Mouse (Mus musculus) CH12F3 (cell line): ENCODE data around the gene Toe1.
"Not testable (repeated sequence)": the region's sequence is repeated elsewhere in the genome, so short reads cannot be mapped to it uniquely, and the experiment has no call there.

Experiments
- in situ Hi-C: fragments of 300-500 bp; cut with MboI; formaldehyde crosslinking; loops from 2 replicates; pipeline ENCODE4 v1.14.3; 2020; ENCODE audit warnings: low sequenced_read_pairs

The Toe1 gene

DNA sequence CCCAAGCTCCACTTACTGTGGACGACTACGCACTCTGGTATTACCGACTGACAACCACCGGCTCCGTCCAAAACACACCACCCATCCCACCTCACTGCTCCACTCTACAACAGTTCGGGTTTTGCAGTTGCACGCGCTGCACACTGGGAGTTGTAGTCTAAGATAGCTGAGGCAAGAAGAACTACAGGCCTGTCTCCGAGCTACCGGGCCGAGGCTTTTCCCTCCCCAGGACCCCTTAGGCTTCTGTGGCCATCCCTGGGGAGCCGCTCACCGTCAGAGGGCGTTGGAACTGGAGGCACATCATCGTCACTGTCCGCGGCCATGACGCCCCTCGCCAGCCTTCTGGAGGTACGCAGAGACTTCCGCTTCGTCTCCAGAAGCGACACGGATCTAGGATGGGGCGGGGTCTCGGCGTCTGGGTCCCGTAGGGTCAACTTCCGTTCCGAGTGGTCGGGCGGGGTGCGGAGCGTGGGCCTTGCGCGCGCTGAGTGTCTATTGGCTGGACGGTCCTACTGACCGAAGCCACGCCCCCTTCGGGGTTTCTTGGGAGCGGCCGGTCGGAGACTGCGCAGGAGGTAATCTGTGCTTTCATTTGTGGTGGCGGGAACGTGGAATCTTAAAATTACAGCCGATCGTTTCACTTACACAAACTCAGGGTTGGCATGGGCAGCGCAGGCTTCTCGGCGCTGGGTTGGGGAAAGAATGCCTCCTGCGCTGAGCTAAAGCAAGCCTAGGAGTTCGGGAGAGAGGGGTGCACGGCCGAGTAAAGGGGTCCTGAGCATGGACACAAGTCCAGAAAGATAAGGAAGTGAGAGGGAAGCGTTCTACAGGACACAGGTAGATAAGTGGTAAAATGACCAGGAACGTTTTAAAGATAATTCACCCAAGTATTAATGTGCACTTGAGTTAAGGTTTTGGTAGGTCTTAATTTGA, at the start of gene Toe1, which contains the start of gene Mutyh:
Gene Toe1 (minus strand): TSS at position 444 of the 933 bp plus-strand sequence.
Gene Mutyh (plus strand): TSS at position 527 of the 933 bp plus-strand sequence.
- in situ Hi-C loops: no loop called here

DNA sequence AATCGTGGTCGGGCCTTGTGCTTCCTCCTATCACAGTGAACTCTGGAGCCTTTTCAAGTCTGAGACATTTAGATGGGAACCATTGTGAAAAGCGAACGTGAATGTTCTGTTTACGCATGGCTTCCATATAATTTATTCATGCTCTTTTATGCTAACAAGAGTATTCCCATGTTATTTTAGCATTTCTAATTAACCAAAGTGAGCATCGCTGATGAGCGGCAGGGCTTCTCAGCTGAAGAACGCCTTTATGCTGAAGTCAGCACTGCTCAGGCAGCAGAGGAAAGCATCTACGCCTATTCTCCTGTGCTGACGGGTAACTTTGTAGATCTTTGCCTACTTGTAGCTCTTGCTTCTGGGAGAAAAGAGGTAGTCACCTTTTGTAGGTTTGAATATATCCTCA, 49.8 kb upstream of the Toe1 start:
- in situ Hi-C loops: no loop called here

DNA sequence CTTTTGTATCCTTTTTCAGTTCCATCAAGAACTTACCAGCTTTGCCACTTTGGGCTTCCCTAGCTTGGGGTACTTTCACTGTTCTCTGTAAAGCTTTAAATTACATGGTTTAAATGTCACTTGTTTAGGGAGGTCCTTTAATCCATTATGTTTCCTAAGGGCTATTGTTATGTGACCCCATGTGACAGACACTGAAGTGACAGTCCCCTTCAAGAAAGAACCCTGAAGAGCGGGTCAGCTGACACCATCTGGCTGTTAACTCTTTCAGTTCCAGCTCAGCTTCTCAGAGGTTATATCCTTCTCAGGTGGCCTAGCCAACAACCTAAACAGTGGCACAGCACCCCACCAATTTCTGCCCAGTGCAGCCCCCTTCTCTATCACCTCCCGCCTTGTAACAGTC, 46.8 kb upstream of the Toe1 start:
- in situ Hi-C loops: no loop called here

DNA sequence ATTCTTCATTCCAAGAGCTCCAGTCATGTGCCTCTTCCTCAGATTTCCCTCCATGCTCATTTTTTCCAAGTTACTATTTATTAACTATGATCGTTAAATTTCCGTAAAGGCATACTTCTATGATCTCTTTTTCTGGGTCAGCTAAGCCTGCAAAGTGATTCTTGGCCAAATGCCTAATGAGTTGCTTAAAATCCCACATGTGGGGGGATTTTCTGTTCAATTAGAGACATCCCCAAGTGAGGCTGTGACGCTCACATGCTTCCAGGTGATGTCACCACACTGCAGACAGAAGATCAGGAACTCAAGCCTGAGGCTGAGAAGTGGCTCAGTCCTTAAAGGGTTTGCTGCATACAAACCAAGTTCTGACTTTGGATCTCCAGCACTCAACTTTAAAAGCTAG, 42.5 kb upstream of the Toe1 start:
- in situ Hi-C loops: no loop called here

DNA sequence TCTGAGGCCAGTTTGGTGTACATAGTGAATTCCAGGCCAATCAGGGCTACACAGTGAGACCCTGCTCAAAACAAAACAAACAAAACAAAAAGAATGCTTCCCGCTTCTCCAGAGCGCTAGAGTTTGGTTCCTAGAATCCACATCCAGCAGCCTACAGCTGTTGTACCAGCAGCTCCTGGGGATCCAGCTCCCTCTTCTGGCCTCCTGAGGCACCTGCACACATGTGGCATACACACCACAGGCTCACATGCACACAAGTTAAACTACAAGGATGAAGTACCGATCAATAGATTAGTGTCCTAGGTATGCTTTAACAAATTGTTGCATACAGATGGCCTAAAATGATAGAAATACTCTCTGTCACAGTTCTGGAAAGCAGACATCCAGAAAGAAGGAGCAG, 36.9 kb upstream of the Toe1 start:
- in situ Hi-C loops: no loop called here

DNA sequence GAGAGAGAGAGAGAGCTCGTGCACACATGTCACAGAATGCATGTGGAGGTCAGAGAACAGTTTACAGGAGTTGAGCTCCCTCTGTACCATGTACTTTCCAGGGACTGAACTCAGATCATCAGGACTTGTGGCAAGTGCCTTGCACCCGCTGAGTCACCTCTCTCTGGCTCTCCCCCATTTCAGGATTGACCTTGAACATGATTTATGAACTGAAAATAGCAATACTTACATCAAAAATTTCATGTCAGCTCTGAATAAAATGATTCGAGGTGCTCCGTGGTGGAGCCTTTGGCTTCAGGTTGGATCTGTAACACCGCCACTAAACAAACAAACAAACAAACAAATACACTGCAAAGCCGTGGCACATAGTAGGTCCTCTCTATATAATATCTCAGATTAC, 33.4 kb upstream of the Toe1 start:
- in situ Hi-C loops: no loop called here

DNA sequence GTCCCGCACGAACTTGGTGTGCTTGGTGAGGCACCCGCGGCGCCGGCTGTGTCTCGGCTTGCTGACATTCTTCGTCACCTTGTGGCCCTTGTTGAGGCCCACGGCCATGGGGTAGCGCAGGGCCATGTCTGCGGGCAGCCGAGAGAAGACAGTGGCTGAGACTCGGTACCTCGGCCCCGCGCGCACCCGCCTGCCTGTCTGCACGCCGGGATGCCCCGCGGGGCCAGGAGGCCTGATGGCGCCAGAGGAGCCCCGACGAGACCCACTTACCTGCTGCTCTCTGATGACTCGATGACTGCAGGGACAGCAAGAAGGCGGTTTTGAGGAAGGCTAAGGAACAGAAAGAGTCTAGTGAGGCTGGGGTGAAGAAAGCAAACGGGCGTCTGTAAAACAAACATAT, 32.7 kb upstream of the Toe1 start:
- in situ Hi-C loops: not testable (repeated sequence)

DNA sequence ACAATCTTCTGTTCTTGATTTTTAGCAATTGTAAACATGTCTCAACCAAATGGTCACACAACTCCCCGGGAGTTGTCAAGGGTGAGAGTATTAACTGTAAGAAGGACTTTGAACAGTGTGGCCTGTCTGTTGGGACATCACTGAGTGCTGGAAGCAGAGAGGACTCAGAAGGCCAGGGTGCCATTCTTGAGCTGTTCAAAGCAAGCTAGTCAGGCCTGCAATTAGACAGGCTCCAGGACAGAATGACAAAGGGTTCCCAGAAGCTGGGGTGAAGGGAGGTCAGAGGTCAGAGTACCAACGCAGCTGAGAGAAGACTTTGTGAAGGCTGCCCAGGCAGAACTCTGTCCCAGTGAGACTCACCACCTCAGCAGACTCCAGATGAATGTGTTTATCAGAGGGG, 31.6 kb upstream of the Toe1 start:
- in situ Hi-C loops: no loop called here

DNA sequence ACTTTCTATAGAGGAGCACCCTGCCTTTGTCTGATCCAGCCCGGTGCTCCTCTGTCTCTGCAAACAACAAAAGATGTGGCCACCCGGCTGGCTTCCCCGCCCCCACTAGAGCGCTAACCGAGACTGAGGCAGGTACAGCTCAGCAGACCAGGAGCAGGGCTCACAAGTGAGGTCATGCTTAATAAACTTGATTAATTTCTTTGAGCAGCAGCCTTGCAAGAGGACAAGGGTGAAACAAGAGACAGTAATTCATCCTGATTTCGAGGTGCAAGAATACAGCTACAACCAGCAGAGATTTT, 22.6 kb upstream of the Toe1 start:
- in situ Hi-C loops: loop anchor here (5.0 kb wide), 1 partner anchor 162 kb away; the partner anchor contains the start of gene Urod

DNA sequence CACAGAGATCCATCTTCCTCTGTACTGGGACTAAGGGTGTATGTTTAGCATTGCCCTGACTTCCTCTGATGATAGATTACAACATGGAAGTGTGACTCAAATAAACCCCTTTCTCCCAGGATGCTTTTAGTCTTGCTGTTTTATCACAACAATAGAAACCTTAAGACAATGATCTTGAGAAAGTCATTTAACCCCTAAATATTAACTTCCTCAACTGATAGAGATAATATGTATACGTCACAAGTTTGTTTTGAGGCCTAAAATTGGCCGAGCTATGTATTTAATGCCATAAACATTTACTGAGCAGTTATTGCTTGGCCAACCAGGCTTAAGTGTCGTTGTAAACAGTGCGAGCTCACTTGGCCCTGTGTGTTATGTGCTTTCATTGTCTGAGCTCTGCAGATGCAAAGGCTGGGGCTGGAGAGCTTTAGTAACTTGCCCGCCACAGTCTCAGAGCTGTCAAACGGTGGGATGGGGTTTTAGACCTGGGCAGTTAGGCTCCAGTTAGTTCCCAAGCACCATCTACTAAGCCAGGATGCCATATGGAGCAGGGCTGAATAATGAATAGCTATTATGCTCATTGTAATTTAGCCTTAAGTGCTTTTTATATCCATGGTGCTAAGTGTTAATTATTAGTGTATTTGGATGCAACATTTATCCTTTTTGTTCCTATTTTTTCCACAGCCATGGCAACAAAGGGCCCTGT, 22.1 kb upstream of the Toe1 start:
- in situ Hi-C loops: loop anchor here (5.0 kb wide), 1 partner anchor 163 kb away; the partner anchor contains the start of gene Urod

DNA sequence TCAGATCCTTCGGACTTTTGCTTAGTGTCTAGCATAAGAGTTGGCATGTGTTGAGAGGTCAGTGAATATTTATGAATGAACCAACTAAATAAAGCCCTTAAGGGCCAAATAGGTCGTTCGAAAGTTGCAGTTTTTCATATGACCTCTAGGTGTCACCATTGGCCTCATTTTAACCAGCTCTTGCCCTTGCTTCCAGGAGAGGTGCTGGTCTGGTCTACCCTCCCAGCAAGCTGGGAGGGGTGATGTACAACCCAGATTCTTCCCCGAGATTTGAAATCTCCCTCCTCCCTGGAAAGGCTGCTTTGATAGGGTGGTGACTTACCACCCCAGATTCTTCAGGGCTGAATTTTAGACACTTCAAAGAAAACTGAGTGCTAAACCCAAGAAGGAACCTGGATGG, 20.4 kb upstream of the Toe1 start:
- in situ Hi-C loops: no loop called here

DNA sequence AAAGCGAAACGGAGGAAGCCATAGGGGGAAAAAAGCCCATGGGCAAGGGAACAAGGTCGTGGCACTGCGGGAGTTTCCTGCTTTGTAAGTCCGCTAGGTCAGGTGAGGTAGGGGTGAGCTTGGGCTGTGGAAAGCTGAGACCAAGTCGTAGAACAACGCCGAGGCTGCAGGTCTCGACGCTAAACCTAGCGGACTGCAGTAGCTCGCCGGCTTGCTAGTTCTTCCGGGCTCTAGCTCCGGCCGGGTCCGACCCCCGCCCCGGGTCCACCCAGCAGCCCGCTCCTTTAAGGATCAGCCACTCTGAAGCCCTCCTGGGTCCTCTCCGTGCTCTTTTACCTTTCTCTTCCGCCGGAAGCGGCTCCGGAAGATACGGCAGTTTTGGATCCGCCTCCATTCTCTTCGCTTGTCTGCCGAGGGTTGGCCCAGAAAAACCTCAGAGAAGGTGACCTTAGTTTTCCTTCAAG, 17.1 kb upstream of the Toe1 start:
- in situ Hi-C loops: no loop called here

DNA sequence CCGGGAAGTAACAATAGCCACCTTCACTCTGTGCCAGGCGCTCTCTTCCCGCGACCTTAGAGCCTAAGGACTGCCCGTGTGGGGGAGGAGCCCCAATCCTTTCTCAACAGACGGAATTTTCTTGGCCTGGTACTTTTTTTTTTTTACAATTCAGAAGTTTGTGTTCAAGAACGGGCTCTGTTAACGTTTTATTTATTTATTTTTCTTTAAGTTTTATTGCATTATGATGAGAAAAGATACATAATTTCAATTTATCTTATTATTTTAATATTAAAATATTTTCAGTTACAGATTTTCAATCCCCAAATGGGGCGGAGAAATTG, 14.2 kb upstream of the Toe1 start, which contains the start of gene Hpdl:
Gene Hpdl (minus strand): TSS at position 14 of the 323 bp plus-strand sequence.
- in situ Hi-C loops: no loop called here

DNA sequence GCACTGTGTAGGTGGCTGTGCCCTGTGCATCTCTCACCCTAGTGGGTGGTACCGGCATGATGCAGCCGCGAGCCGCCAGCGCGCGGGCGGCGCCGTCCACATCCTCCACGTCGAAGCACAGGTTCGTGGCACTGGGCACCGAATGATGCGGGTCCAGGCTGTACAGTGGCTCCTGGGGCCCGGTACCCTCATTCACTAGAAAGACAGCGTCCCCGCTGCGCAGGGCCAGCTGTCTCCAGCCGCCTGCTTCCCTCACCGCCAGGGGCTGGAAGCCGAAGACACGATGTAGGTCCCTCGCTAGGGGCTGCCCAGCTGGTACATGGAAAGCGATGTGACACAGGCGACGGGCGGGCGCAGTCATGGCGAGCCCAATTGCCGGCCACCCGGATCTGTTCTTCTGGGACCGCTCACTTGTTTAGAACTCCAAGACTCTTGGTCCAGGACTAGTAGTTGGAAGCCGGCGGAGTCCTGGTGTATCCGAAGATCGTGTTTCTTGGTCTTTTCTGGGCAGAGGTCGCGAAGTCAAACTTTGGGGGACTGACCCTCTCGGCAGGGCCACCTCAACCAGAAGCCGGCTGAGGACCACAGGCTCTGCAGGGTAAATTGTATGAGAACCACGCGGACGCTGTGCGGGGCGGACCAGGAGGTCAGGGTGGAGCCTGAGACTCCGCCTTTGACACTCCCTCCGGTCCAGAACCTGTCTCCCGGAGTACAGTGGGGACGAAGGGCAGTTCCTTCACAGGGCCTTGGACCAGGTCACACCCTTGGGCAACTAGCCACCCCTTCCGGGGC, 13.7 kb upstream of the Toe1 start:
- in situ Hi-C loops: no loop called here

DNA sequence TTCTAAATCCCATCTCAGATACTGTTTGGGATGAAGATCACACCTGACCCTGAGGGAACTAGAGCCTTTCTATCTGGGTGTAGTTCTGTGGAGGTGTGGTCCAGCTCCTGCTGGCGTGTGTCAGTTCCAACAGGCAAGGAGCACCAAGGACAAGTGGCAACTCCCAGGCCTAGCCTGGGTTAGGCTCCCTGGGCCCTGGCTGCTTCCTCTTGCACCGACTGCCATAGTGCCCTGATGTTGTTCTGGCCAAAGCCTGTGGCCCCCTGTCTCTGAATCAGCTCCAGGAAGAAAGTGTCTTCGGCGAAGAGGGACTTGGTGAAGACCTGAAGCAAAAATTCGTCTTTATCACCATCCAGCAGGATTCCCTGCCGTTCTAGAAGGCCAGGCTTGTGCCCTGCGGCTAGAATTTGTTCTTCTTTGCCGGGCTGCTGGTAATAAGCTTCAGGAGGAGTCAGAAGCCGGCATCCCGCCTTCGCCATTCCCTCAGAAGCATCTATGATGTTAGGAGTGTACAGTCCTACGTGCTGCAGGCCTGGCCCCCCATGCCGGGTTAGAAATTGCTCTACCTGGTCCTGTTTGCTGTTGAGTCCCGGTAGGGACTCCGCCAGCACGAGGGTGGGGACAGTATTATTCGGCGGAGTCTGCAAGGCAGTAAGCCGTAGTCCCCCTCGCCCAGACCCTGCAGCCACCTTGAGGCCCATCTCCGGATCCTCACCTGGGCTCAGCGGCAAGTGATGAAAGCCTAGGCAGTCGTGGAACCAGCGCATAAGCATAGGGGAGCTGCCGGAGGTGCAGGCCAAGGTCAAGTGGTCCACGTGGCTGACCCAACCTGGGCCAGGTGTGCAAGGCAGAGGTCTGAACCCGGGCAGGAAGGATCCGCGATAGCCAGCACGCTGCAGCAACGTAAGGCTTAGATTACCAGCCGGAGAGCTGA, 12.8 kb upstream of the Toe1 start:
- in situ Hi-C loops: no loop called here

DNA sequence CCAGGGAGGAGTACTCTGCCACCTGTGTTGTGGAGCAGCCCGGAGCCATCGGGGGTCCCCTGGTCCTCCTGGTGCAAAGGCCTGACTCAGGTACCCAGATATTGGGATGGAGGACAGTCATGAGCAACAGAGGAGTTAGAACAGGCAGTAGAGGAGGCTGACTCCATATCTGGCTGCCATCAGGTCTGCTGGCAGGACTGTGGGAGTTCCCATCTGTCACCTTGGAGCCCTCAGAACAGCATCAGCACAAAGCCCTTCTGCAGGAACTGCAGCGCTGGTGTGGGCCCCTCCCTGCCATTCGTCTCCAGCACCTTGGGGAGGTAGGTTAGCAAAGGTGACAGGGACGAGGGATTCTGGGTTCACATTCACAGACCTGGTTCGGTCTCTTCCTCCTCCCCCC, 10.0 kb upstream of the Toe1 start:
- in situ Hi-C loops: no loop called here

DNA sequence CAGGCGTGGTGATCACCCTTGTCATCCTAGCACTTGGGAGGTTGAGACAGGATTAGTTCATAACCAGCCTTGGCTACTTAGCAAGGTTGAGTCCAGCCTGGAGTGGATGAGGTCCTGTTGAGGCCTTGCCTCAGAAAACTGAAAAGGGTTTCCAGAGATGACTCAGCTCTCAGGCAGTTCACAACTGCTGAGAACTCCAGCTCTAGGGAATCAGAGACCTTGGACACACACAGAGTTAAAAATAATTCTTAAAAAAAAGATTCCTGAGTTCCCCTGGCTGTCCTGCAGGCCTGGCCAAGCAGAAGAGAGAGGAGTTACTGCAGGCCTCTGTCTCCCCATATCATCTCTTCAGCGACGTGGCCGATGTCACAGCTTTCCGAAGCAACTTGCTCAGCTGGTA, 7.8 kb upstream of the Toe1 start:
- in situ Hi-C loops: no loop called here

DNA sequence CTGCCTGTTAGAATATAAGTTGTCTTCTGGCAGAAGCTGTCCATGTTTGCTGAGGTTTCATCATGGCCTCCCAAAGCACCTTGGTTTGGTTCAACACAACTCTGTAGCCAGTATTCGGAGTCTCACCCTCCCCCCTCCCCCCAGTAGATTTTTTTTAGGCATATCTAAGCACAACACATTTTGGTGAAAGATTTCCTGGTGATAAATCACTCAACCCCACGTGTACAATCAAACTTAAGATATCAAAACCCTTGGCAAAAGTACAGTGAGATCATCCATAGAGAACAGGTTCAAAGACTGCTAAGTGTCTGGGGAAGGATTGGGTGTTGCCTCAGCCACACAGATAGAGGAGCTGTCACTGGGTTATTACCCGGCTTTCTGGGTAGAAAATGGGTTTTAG, 3.6 kb upstream of the Toe1 start:
- in situ Hi-C loops: no loop called here

DNA sequence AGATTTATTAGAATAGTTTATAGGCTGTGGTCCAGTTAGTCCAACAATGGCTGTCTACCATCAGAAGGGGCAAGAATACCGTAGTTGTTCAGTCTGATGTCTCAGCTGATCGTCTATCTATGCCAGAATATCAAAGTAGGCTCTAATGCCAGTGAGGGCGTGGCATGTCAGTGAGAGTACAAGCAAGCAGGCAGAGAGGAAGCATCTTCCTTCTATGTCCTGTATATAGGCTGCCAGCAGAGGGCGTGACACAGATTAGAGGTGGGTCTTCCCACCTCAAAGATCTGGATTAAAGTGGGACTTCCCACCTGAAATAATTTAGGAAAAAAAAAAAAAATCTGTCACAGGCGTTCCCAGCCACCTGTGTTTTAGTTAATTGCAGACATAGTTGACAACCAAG, 7.5 kb downstream of the Toe1 start:
- in situ Hi-C loops: no loop called here

DNA sequence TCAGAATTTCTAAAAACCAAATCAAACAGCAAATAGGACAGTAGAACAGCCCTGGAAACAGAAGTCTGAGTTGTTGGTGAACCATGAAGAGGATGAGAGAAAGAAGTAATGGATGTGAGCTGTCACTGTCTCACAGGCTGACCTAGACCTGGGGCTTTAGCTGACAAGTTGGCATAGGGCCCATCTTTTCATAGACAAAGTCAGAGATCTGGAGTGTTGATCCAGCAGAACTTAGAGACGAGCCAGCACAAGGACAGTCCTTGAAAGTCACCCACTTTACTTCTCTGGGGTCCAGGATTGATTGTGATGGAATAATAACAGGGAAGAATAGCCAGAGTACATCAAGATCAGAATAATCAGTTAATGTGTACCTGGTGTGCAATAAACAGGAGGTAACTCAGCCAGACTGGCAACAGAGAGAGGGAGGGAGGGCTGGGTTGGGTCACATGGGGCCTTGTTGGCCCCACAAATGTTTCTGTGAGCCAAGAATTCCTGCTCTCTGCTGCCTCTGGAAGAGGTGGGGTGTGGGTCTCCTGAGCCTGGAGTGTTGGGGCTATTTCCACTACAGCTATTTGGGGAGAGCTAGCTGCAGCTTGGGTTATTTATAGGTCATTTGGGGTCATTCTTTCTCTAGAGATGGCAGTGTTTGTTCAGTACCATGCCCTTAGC, 10.9 kb downstream of the Toe1 start:
- in situ Hi-C loops: no loop called here
